In the genomic region with DNA sequence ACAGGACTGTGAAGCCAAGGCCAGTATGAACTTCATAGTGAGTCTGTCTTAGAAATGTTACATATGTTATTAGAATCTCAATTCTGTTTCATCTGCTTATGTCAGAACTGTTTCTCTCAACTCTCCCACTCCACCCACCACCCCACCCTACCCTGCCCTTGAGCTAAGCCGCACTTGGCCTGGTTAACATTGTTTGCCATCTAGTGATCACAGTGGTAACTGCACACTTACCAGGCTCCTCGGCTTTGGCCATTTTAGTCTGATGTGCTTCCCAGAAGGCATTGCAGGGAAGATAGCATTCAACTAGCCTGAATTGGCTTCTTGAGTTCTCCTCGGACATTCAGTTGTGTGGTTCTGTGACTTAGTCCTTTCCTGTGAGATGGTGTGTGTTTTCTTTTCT, we compare ENCODE assay signal across 12 mouse cellular contexts.
DNase-seq lines count a peak whose midpoint lies in the region; ATAC-seq and TF ChIP-seq lines count a peak whose summit lies in the region.
"Had no signal": no experiment of that assay in that cellular context is flagged by ENCODE, and none has a peak within 500 bp of the region (broad histone marks: within the 10 kb centered on the region; RNA-seq: fewer than 3 reads in every experiment).

No protein-coding gene starts in this region.

- H3K4me3 ChIP-seq in forebrain, embryonic 13.5 days: no peak overlapping the region
- no peak overlapping the region for H3K4me3 ChIP-seq in forebrain, embryonic 12.5 days (replicated peaks)
- H3K4me3 ChIP-seq in lung, embryonic 14.5 days (ENCODE audit: low read depth, low read length): no peak overlapping the region
- H3K4me3 ChIP-seq in lung, adult 2 months (replicated peaks; ENCODE audit: extremely low read depth, low read depth, low read length): no peak overlapping the region
- no peak overlapping the region for H3K4me3 ChIP-seq in cortical plate, adult 2 months (ENCODE audit: insufficient read depth, low read length)
- H3K4me3 ChIP-seq: heart, embryonic 13.5 days had no signal

- H3K9me3 ChIP-seq in forebrain, embryonic 13.5 days (replicated peaks): no peaks in the 10 kb centered on the region
- no peaks in the 10 kb centered on the region for H3K9me3 ChIP-seq in forebrain, embryonic 12.5 days
- no peaks in the 10 kb centered on the region for H3K9me3 ChIP-seq in lung, embryonic 14.5 days (ENCODE audit: low read depth, low read length)
- H3K9me3 ChIP-seq: heart, embryonic 13.5 days had no signal

- H3K36me3 ChIP-seq in forebrain, embryonic 13.5 days (ENCODE audit: poor library complexity, severe bottlenecking): no peaks in the 10 kb centered on the region
- no peaks in the 10 kb centered on the region for H3K36me3 ChIP-seq in forebrain, embryonic 12.5 days (replicated peaks)
- H3K36me3 ChIP-seq in lung, embryonic 14.5 days (ENCODE audit: insufficient read depth): no peaks in the 10 kb centered on the region

- ATAC-seq in forebrain, embryonic 13.5 days: 0 out of 2 replicates have a peak, but pooled peaks have one; percentile 36
- no peak for ATAC-seq in forebrain, embryonic 12.5 days (ENCODE audit: low FRiP score)
- ATAC-seq in lung, embryonic 14.5 days (ENCODE audit: insufficient read depth): no peak

- no peaks in the 10 kb centered on the region for H3K27me3 ChIP-seq in forebrain, embryonic 13.5 days
- H3K27me3 ChIP-seq in forebrain, embryonic 12.5 days: no peaks in the 10 kb centered on the region
- no peaks in the 10 kb centered on the region for H3K27me3 ChIP-seq in lung, embryonic 14.5 days (ENCODE audit: insufficient read depth, low read length)
- H3K27me3 ChIP-seq: heart, embryonic 13.5 days had no signal

- TF ChIP-seq CTCF in lung, embryonic 14.5 days (IDR thresholded peaks at IDR 0.05; ENCODE audit: low read depth): peak; percentile 43
- no peak; the same call in 1 of the 2 replicates for TF ChIP-seq CTCF in lung, adult 2 months (IDR thresholded peaks at IDR 0.05; ENCODE audit: insufficient read depth, low read length)
- TF ChIP-seq CTCF in cortical plate, adult 2 months (IDR thresholded peaks at IDR 0.05; ENCODE audit: extremely low read depth, insufficient read depth, low read length): peak; percentile 10; the same call in 1 of the 2 replicates

- H3K9ac ChIP-seq in forebrain, embryonic 13.5 days: no peak overlapping the region
- H3K9ac ChIP-seq in forebrain, embryonic 12.5 days: no peak overlapping the region
- H3K9ac ChIP-seq in lung, embryonic 14.5 days: no peak overlapping the region
- H3K9ac ChIP-seq: heart, embryonic 13.5 days had no signal

- TF ChIP-seq POLR2A in lung, adult 2 months (IDR thresholded peaks at IDR 0.05; ENCODE audit: borderline replicate concordance, extremely low read depth, low read depth, low read length): no peak
- no peak for TF ChIP-seq POLR2A in cortical plate, adult 2 months (IDR thresholded peaks at IDR 0.05; ENCODE audit: extremely low read depth, insufficient read depth, low read length)

- 48% methylated on average over 3 of the region's 3 CpGs for WGBS in forebrain, embryonic 13.5 days
- WGBS in forebrain, embryonic 12.5 days: 51% methylated on average over 3 of the region's 3 CpGs
- 42% methylated on average over 3 of the region's 3 CpGs for WGBS in lung, embryonic 14.5 days
- 47% methylated on average over 3 of the region's 3 CpGs for WGBS in lung, adult 2 months

- peak; percentile 38 for DNase-seq in lung, embryonic 14.5 days
- no peak for DNase-seq in lung, adult 2 months
- DNase-seq in retina, embryonic 14.5 days (ENCODE audit: low spot score): peak; percentile 67
- no peak for DNase-seq in gastrocnemius, adult 18-20 months (ENCODE audit: low spot score)
- no peak for DNase-seq in kidney, postnatal 10 days
- DNase-seq: layer of hippocampus, postnatal 36 days; right cerebral cortex, postnatal 4 days had no signal

- H3K27ac ChIP-seq in forebrain, embryonic 13.5 days: no peak overlapping the region
- no peak overlapping the region for H3K27ac ChIP-seq in forebrain, embryonic 12.5 days
- H3K27ac ChIP-seq in lung, embryonic 14.5 days (ENCODE audit: low read depth): no peak overlapping the region
- no peak overlapping the region for H3K27ac ChIP-seq in cortical plate, adult 2 months (ENCODE audit: insufficient read depth, low read length)
- H3K27ac ChIP-seq: heart, embryonic 13.5 days; macrophage had no signal

- no peak overlapping the region for H3K4me2 ChIP-seq in forebrain, embryonic 13.5 days
- no peak overlapping the region for H3K4me2 ChIP-seq in forebrain, embryonic 12.5 days
- no peak overlapping the region for H3K4me2 ChIP-seq in lung, embryonic 14.5 days
- H3K4me2 ChIP-seq: heart, embryonic 13.5 days had no signal

- H3K4me1 ChIP-seq in forebrain, embryonic 13.5 days: no peaks in the 10 kb centered on the region
- peaks cover 3% of the 10 kb centered on the region; the same call in 1 of the 2 replicates for H3K4me1 ChIP-seq in forebrain, embryonic 12.5 days
- no peaks in the 10 kb centered on the region for H3K4me1 ChIP-seq in lung, embryonic 14.5 days (ENCODE audit: insufficient read depth)
- H3K4me1 ChIP-seq in lung, adult 2 months (ENCODE audit: control insufficient read depth, insufficient read depth, low read length): no peaks in the 10 kb centered on the region; the same call in 1 of the 2 replicates
- H3K4me1 ChIP-seq in cortical plate, adult 2 months (ENCODE audit: control insufficient read depth, insufficient read depth, low read length): no peaks in the 10 kb centered on the region
- H3K4me1 ChIP-seq: heart, embryonic 13.5 days had no signal

Comparison
In these comparisons a context has a peak if more than half of its experiments do, and no peak if none do; other contexts are left out.
1. DNase-seq: peak in lung, embryonic 14.5 days (single experiment) and retina, embryonic 14.5 days (single experiment); none in lung, adult 2 months (single experiment), gastrocnemius, adult 18-20 months (single experiment) and kidney, postnatal 10 days (single experiment).